Mouse (Mus musculus) olfactory bulb, adult 2 months (tissue): Measurements from ENCODE around the gene Ech1. TPM values are rescaled to one million over a fixed set of nuclear protein-coding genes. Genes with fewer than 3 reads are reported as not detected.
A peak's percentile ranks its signal among the peaks of the same experiment; 100 is the strongest.

ENCODE experiments used
- H3K27ac ChIP-seq: fragments of 200-500 bp; 2 replicates; pipeline ENCODE4 v1.5.1; 2012; ENCODE audit warnings: low read depth, low read length; ENCODE audit not compliant: insufficient read depth
- H3K4me1 ChIP-seq: fragments of 200-500 bp; 2 replicates; pipeline ENCODE4 v1.6.1; 2012; ENCODE audit warnings: low read length; ENCODE audit not compliant: control insufficient read depth, insufficient read depth
- H3K4me3 ChIP-seq: fragments of 200-500 bp; 2 replicates; pipeline ENCODE4 v1.5.1; 2012; ENCODE audit warnings: mild to moderate bottlenecking, low read depth, low read length, moderate library complexity; ENCODE audit not compliant: insufficient read depth
- CTCF ChIP-seq: fragments of 200-500 bp; IDR thresholded peaks from 2 replicates; pipeline ENCODE4 v1.5.1; 2012; ENCODE audit warnings: low read depth, mild to moderate bottlenecking, low read length, moderate library complexity; ENCODE audit not compliant: insufficient read depth
- POLR2A ChIP-seq: fragments of 200-500 bp; IDR thresholded peaks from 2 replicates; pipeline ENCODE4 v1.6.1; 2012; ENCODE audit warnings: mild to moderate bottlenecking, low read depth, low read length, moderate library complexity; ENCODE audit not compliant: insufficient read depth
- WGBS: fragments of 180-500 bp; shearing (Covaris S2); methylation state at CpG from one replicate; pipeline ENCODE4 v1.1.7; 2018; 5-methylcytosine and 5-hydroxymethylcytosine counted together
- polyA plus RNA-seq: library from polyadenylated mRNA; stranded (reverse); fragments of >200 nt; gene quantifications from 2 replicates; pipeline ENCODE4 v1.2.4, GENCODE M21; 2012; ENCODE audit warnings: low replicate concordance; ENCODE audit not compliant: missing spikeins, insufficient read depth, insufficient read length

Gene Ech1
- not detected in 2 replicates for polyA plus RNA-seq

GRCm38 (mm10) chr7:28824941-28825685 lies at the start of gene Ech1:
Gene Ech1 (plus strand): TSS chr7:28825217.
- Histone ChIP-seq H3K4me1 (peaks cover 37% of the 10 kb centered on the region), H3K4me3 (peak within 1 kb of the TSS; percentile 50), H3K27ac (peak within 1 kb of the TSS; percentile 79)
- TF ChIP-seq POLR2A: 0 out of 2 replicates have a peak, but pooled peaks have one; percentile 35
- TF ChIP-seq CTCF: no peak
- WGBS: under 1% methylated on average over 33 of the region's 33 CpGs

DNA sequence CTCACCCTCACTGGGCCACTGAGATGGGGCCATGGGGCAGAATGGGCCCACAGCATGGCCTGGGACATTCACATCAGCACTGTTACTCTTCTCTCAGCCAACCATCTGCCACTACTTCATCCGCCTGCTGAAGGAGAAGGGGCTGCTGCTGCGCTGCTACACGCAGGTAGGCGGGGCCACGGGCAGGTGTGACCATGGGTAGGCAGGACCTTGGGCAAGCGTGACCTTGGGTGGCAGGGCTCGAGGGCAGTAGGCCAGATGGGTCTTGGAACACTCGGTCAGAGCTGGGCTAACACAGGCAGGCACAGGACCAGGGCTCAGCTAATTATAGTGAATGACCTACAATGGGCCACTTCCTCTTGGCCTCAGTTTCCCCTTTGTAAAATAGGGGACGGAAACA lies 46.2 kb upstream of the Ech1 start:
- TF ChIP-seq CTCF: no peak
- no peak for TF ChIP-seq POLR2A
- WGBS: 89% methylated on average over 9 of the region's 9 CpGs
- Histone ChIP-seq H3K27ac (no peak overlapping the region), H3K4me3 (no peak overlapping the region), H3K4me1 (peaks cover 23% of the 10 kb centered on the region)

DNA sequence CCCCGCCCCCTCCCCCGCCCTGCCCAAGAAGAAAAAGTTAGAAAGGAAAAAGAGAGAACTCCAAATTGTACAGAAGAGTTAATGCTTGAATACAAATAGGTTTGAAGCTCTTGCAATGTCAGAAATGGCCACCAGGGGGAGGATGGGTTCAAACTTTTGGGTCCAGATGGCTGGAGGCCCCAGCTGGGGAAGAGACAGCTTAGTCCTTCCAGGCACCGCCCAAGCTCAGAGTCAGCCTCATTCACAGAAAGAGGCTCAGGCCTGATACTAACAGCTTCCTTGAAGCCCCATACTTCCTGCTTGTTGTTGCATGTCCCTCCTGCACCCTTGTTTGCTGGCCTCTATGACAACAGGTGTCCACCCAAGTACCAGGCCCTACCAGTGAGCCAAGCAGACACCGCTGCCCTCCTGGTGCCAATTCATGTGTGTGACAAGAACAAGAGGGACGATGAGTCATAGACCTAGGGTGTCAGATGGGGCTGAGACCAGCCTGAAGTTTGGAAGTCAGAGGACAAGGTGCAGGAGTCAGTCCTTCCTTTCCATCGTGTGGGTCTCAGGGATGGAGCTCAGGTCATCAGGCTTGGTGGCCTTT lies 44.9 kb upstream of the Ech1 start:
- Histone ChIP-seq H3K4me3 (no peak overlapping the region), H3K27ac (peak overlapping the region; percentile 17; the same call in 1 of the 2 replicates), H3K4me1 (peaks cover 27% of the 10 kb centered on the region)
- TF ChIP-seq CTCF (peak; percentile 50), POLR2A (no peak)
- WGBS: 41% methylated on average over 6 of the region's 6 CpGs

- WGBS: 40% methylated on average over 7 of the region's 7 CpGs
- H3K27ac ChIP-seq: peak overlapping the region; percentile 12; the same call in 1 of the 2 replicates
Measured at GRCm38 (mm10) chr7:28780857-28781256, 44.2 kb upstream of the Ech1 start.

DNA sequence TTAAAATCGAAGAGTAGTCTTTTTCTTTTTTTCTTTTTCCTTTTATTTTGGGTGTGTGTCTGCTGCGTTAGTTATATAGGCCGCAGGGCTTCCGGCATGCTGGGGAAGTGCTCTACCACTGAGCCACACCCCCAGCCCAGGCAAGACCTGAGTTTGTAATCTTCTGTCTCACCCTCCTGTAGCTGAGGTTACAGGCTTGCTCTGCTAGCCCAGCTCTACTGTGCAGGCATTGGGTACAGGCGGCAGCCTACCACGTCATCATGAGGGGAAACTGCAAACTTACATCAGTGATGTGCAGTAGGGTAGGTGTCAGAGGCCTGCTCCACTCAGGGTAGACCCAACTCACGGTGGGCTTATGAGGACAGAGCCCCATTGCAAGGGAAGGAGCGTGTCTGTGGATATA lies 43.8 kb upstream of the Ech1 start:
- TF ChIP-seq POLR2A (no peak), CTCF (no peak)
- Histone ChIP-seq H3K4me1 (peaks cover 23% of the 10 kb centered on the region), H3K4me3 (no peak overlapping the region), H3K27ac (peak overlapping the region; percentile 12; the same call in 1 of the 2 replicates)
- 75% methylated on average over 8 of the region's 8 CpGs for WGBS

More at GRCm38 (mm10) chr7:28780857-28781256, 44.2 kb upstream of the Ech1 start:
- Histone ChIP-seq H3K4me1 (peaks cover 23% of the 10 kb centered on the region), H3K4me3 (no peak overlapping the region)
- TF ChIP-seq CTCF (no peak), POLR2A (no peak)

GRCm38 (mm10) chr7:28785161-28785560 lies 39.9 kb upstream of the Ech1 start:
- Histone ChIP-seq H3K4me3 (no peak overlapping the region), H3K27ac (no peak overlapping the region), H3K4me1 (peaks cover 24% of the 10 kb centered on the region)
- 65% methylated on average over 5 of the region's 5 CpGs for WGBS
- no peak for TF ChIP-seq POLR2A

- 89% methylated on average over 9 of the region's 9 CpGs for WGBS
- TF ChIP-seq POLR2A (no peak), CTCF (no peak)
- Histone ChIP-seq H3K4me3 (no peak overlapping the region), H3K27ac (no peak overlapping the region), H3K4me1 (peaks cover 12% of the 10 kb centered on the region)
Measured at GRCm38 (mm10) chr7:28787884-28788283, 37.1 kb upstream of the Ech1 start.

- peaks cover 12% of the 10 kb centered on the region for H3K4me1 ChIP-seq
- 75% methylated on average over 5 of the region's 5 CpGs for WGBS
- no peak for TF ChIP-seq POLR2A
- no peak for TF ChIP-seq CTCF
- no peak within 1 kb of the TSS for H3K4me3 ChIP-seq
- H3K27ac ChIP-seq: no peak within 1 kb of the TSS
Measured at GRCm38 (mm10) chr7:28788307-28789195, 36.5 kb upstream of the Ech1 start, which contains the start of gene Rinl. Gene Rinl (plus strand): TSS chr7:28788969.

GRCm38 (mm10) chr7:28789235-28789634 lies 35.8 kb upstream of the Ech1 start:
- TF ChIP-seq POLR2A: no peak
- TF ChIP-seq CTCF: no peak
- peaks cover 7% of the 10 kb centered on the region; the same call in 1 of the 2 replicates for H3K4me1 ChIP-seq
- 91% methylated on average over 3 of the region's 3 CpGs for WGBS
- H3K27ac ChIP-seq: no peak overlapping the region
- H3K4me3 ChIP-seq: no peak overlapping the region
